Mouse (Mus musculus) myocyte (in vitro differentiated cells): ENCODE measurements at regions not wholly inside any gene's neighbourhood (a gene's known extent, or its start where the extent isn't known, plus 50 kb on each side); places are given as distances from the start of the nearest gene placed in this dataset.

ENCODE experiments used
- H3K27me3 ChIP-seq: one replicate; pipeline ENCODE4 v1.6.1; 2011; ENCODE audit not compliant: control insufficient read depth, insufficient read depth, insufficient read length
- H3K36me3 ChIP-seq: one replicate; pipeline ENCODE4 v1.6.1; 2011; ENCODE audit not compliant: control insufficient read depth, insufficient read depth
- H3K4me2 ChIP-seq: one replicate; pipeline ENCODE4 v1.6.1; 2011; ENCODE audit warnings: low read depth, control low read depth
- H3K4me3 ChIP-seq: one replicate; pipeline ENCODE4 v1.5.1; 2011; ENCODE audit warnings: mild to moderate bottlenecking, control low read depth, moderate library complexity
- H3K79me2 ChIP-seq: one replicate; pipeline ENCODE4 v1.6.1; 2011; ENCODE audit not compliant: control insufficient read depth, insufficient read depth
- H3ac ChIP-seq: one replicate; pipeline ENCODE4 v1.6.1; 2011; ENCODE audit not compliant: control insufficient read depth, insufficient read length
- CEBPB ChIP-seq: IDR thresholded peaks from 2 replicates; pipeline ENCODE4 v1.6.1; 2011; ENCODE audit warnings: mild to moderate bottlenecking, moderate library complexity; ENCODE audit not compliant: poor library complexity, insufficient read depth, severe bottlenecking
- E2F4 ChIP-seq: IDR thresholded peaks from one replicate; pipeline ENCODE4 v1.6.1; 2011; ENCODE audit warnings: mild to moderate bottlenecking, control low read depth, moderate library complexity; ENCODE audit not compliant: insufficient read depth
- MAX ChIP-seq: IDR thresholded peaks from one replicate; pipeline ENCODE4 v1.6.1; 2011; ENCODE audit warnings: low read depth, mild to moderate bottlenecking, control low read depth
- MYOD1 ChIP-seq, 3 experiments: IDR thresholded peaks; one replicate each; pipeline ENCODE4 v1.6.1; 2011; ENCODE audit warnings: control low read depth in 2 of 3, low read depth in 2 of 3, mild to moderate bottlenecking in 2 of 3, moderate library complexity in 1 of 3; ENCODE audit not compliant: insufficient read length in 2 of 3, control insufficient read depth in 1 of 3
- MYOG ChIP-seq, 3 experiments: IDR thresholded peaks; one replicate each; pipeline ENCODE4 v1.6.1; 2011; ENCODE audit warnings: control low read depth in 2 of 3, low read depth in 2 of 3, mild to moderate bottlenecking in 2 of 3; ENCODE audit not compliant: insufficient read length in 2 of 3, control insufficient read depth in 1 of 3, insufficient read depth in 1 of 3
- POLR2A ChIP-seq: IDR thresholded peaks from one replicate; pipeline ENCODE4 v1.6.1; 2011; ENCODE audit warnings: low read depth, mild to moderate bottlenecking, control low read depth, moderate library complexity; ENCODE audit not compliant: insufficient read length
- POLR2AphosphoS2 ChIP-seq: IDR thresholded peaks from one replicate; pipeline ENCODE4 v1.6.1; 2011; ENCODE audit warnings: low read depth, control low read depth; ENCODE audit not compliant: insufficient read length
- REST ChIP-seq: IDR thresholded peaks from one replicate; pipeline ENCODE4 v1.6.1; 2011; ENCODE audit warnings: mild to moderate bottlenecking, control low read depth, moderate library complexity; ENCODE audit not compliant: insufficient read depth, insufficient read length
- SRF ChIP-seq: IDR thresholded peaks from one replicate; pipeline ENCODE4 v1.6.1; 2011; ENCODE audit warnings: low read depth; ENCODE audit not compliant: control insufficient read depth, insufficient read length
- TCF12 ChIP-seq: IDR thresholded peaks from one replicate; pipeline ENCODE4 v1.6.1; 2011; ENCODE audit warnings: mild to moderate bottlenecking, control low read depth; ENCODE audit not compliant: poor library complexity, insufficient read depth, severe bottlenecking
- TCF3 ChIP-seq: IDR thresholded peaks from one replicate; pipeline ENCODE4 v1.6.1; 2011; ENCODE audit warnings: low read depth, control low read depth; ENCODE audit not compliant: insufficient read length
- USF1 ChIP-seq: IDR thresholded peaks from one replicate; pipeline ENCODE4 v1.6.1; 2011; ENCODE audit warnings: low read depth, mild to moderate bottlenecking, control low read depth, moderate library complexity

DNA sequence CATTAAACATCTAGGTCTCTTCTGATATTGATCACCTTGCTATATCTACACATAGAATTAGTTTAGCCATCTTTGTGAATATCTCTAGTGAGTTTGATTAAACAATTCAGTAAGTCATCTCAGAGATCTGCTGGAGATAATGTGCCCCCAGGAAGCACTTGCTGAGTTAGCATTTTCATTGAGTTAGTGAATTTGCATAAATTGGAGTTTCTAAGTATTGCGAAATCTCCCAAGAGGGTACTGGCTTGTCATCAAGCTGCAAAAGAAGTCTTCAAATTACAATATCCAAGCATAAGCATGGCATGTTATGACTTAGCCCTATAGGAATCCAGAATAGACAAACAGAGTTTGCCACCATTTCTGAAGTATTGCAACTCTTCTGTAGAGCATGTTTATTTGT lies 473.6 kb upstream of the Nr2f2 start:
- no peak overlapping the region for H3ac ChIP-seq
- no peak overlapping the region for H3K4me2 ChIP-seq
- H3K79me2 ChIP-seq = no peaks in the 10 kb centered on the region
- no peak overlapping the region for H3K4me3 ChIP-seq
- H3K27me3 ChIP-seq = no peaks in the 10 kb centered on the region
- no peaks in the 10 kb centered on the region for H3K36me3 ChIP-seq
- no peak for TF ChIP-seq USF1
- TF ChIP-seq TCF3 = no peak
- TF ChIP-seq CEBPB = peak; percentile 55; the same call in 1 of the 2 replicates
- TF ChIP-seq POLR2A = no peak
- no peak for TF ChIP-seq MYOG (IDR thresholded peaks at IDR 0.05; ENCODE audit: control insufficient read depth in 1 of 3, insufficient read depth in 1 of 3, insufficient read length in 2 of 3, low read depth in 2 of 3)

DNA sequence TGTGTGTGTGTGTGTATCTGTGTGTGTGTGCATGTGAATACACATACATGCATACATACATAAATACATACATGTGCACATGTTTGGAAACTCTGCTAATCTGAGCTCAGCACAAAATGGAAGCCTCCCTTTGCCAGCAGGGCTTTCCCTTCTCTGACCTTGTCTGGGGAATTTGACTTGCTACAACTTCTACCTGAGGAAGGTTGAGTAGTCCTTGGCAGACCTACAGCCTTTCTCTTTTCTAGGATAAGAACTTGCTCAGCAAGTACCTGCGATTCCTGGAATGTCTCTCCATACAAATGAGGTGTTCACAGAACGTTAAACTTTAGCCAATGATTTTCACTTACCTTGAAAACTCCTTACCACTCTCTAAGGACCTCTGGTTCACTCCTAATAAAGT lies 472.7 kb upstream of the Nr2f2 start:
- Histone ChIP-seq H3K4me2 (no peak overlapping the region), H3ac (no peak overlapping the region), H3K36me3 (no peaks in the 10 kb centered on the region), H3K4me3 (no peak overlapping the region), H3K27me3 (no peaks in the 10 kb centered on the region), H3K79me2 (no peaks in the 10 kb centered on the region)
- TF ChIP-seq MYOG (IDR thresholded peaks at IDR 0.05; ENCODE audit: control insufficient read depth in 1 of 3, insufficient read depth in 1 of 3, insufficient read length in 2 of 3, low read depth in 2 of 3) (no peak), MAX (no peak), E2F4 (no peak), REST (no peak), TCF3 (no peak), POLR2AphosphoS2 (no peak), TCF12 (no peak), USF1 (no peak), SRF (no peak), MYOD1 (IDR thresholded peaks at IDR 0.05; ENCODE audit: control insufficient read depth in 1 of 3, insufficient read length in 2 of 3, low read depth in 2 of 3) (no peak), POLR2A (no peak), CEBPB (no peak)

DNA sequence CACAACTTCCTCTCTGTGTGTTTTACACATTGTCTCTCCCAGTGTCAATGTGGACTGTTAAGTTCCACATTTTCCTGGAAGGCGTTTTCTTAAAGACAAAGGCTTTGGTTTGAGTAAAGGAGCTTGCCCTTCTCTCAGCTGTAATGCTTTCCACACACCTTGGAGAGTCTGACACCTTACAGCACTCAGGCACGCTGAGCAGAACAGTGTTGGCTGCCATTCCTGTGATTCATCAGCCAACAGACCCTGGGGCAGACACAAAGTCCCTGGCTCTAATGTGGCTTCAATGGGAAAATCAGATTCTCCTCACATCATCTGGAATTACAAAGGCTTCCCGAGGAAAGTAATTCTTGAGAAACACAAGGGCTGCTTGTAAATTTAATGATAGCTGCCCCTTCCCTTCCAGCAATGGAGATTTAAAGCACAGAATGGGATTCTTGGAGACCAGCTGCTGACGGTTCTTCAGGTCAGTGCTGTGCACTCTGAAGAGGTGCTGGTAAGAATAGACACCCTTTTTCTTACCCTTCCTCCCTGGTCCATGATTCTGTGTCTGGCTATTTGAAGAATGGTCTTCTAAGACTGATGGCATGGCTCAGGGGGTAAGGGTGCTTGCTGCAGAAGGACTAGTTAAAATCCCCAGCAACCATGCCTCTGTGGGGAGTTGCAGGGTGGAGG lies 468.4 kb upstream of the Nr2f2 start:
- no peak overlapping the region for H3K4me3 ChIP-seq
- no peak overlapping the region for H3K4me2 ChIP-seq
- no peaks in the 10 kb centered on the region for H3K79me2 ChIP-seq
- no peak for TF ChIP-seq REST
- no peak for TF ChIP-seq POLR2A
- no peak for TF ChIP-seq MAX
- no peak for TF ChIP-seq TCF12
- TF ChIP-seq CEBPB = no peak
- no peak for TF ChIP-seq USF1
- no peak for TF ChIP-seq SRF
- TF ChIP-seq MYOD1 (IDR thresholded peaks at IDR 0.05; ENCODE audit: control insufficient read depth in 1 of 3, insufficient read length in 2 of 3, low read depth in 2 of 3) = no peak
- no peak for TF ChIP-seq POLR2AphosphoS2
- no peak for TF ChIP-seq MYOG (IDR thresholded peaks at IDR 0.05; ENCODE audit: control insufficient read depth in 1 of 3, insufficient read depth in 1 of 3, insufficient read length in 2 of 3, low read depth in 2 of 3)
- no peak for TF ChIP-seq E2F4
- TF ChIP-seq TCF3 = no peak
- H3ac ChIP-seq = no peak overlapping the region
- H3K27me3 ChIP-seq = no peaks in the 10 kb centered on the region
- no peaks in the 10 kb centered on the region for H3K36me3 ChIP-seq

DNA sequence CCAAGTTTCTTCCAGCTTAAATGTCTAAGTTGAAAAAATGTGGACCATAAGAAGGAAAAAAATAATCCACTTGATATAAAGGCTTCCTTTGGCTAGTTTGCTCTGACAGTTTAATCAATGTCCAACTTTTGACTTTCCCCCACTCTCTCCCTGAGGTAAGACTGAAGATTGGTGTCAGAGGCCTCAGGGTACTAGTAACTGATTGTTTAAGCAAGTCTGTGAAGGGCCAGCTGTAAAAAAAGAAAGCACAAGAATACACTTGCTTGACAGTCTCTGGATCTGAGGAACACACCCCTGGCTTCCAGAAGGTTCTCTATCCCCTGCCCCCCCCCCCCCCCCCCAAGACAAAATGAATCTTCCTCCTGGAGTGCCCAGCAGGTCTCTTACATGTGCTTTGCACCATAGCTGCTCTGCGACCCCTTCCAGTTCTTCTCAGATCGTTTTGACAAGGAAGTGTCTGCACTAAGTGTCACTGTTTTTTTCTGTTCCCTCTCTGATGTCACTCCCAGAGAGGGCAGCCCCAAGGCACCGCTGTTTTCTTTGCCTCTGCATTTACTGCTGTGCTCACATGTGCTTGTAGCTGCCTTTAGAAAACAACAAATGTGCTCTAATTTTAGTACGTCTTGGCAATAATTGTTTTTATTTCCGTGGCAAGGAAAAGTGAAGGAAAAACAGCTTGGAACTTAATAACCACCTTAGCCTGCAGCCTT lies 462.1 kb upstream of the Nr2f2 start:
- no peak for TF ChIP-seq TCF12
- no peak for TF ChIP-seq MYOG (IDR thresholded peaks at IDR 0.05; ENCODE audit: control insufficient read depth in 1 of 3, insufficient read depth in 1 of 3, insufficient read length in 2 of 3, low read depth in 2 of 3)
- no peak for TF ChIP-seq POLR2A
- TF ChIP-seq SRF = no peak
- no peak for TF ChIP-seq CEBPB
- Histone ChIP-seq H3ac (no peak overlapping the region), H3K4me2 (no peak overlapping the region), H3K36me3 (no peaks in the 10 kb centered on the region), H3K4me3 (no peak overlapping the region), H3K27me3 (no peaks in the 10 kb centered on the region), H3K79me2 (no peaks in the 10 kb centered on the region)

DNA sequence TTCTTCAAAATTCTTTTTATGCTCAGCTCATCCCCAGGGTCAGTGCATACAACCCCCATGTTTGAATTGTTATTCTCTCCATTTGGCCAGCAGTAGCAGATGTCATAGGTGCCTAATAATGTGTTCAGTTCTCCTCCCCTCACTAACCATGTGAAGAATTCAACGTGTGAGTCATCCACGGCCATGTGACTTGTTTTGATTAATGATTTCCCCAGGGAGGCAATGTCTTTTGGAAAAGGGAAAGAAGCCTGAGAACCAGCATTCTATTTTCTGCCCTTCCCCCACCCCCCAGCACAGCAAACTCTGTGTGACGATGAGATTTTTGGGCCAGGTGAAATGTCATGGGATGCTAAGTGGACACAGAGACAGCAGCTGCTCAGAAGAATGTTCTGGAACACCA lies 459.5 kb upstream of the Nr2f2 start:
- H3ac ChIP-seq = no peak overlapping the region
- no peaks in the 10 kb centered on the region for H3K79me2 ChIP-seq
- no peaks in the 10 kb centered on the region for H3K36me3 ChIP-seq
- no peak overlapping the region for H3K4me3 ChIP-seq
- H3K4me2 ChIP-seq = no peak overlapping the region
- TF ChIP-seq SRF (no peak), USF1 (peak; percentile 83)
- H3K27me3 ChIP-seq = no peaks in the 10 kb centered on the region
